Mouse (Mus musculus): ENCODE results near the gene Lingo2.

Lingo2 gene

GRCm38 (mm10) chr4:36951150-36951954, at the start of gene Lingo2:
TSS of gene Lingo2 (minus strand) at chr4:36951747.
- no peak for DNase-seq (ENCODE audit: inconsistent age in 2 of 2, low spot score in 1 of 2)

GRCm38 (mm10) chr4:36973358-36973757, 21.8 kb upstream of the Lingo2 start:
- DNase-seq (ENCODE audit: inconsistent age in 2 of 2, low spot score in 1 of 2), result no peak

GRCm38 (mm10) chr4:36952431-36953429, 1.2 kb upstream of the Lingo2 start:
- no peak for DNase-seq (ENCODE audit: inconsistent age in 2 of 2, low spot score in 1 of 2)

- DNase-seq (ENCODE audit: inconsistent age in 2 of 2, low spot score in 1 of 2), result no peak
Observed at GRCm38 (mm10) chr4:36951955-36952215, 338 bp upstream of the Lingo2 start.

GRCm38 (mm10) chr4:36950790-36951149, 777 bp downstream of the Lingo2 start:
- DNase-seq (ENCODE audit: inconsistent age in 2 of 2, low spot score in 1 of 2), result no peak

GRCm38 (mm10) chr4:36950021-36950751, 1.4 kb downstream of the Lingo2 start:
- peak in 1 of 2 experiments; percentile 45 for DNase-seq (ENCODE audit: inconsistent age in 2 of 2, low spot score in 1 of 2)

- no peak for DNase-seq (ENCODE audit: inconsistent age in 2 of 2, low spot score in 1 of 2)
Observed at GRCm38 (mm10) chr4:36890810-36891209, 60.7 kb downstream of the Lingo2 start.

- no peak for DNase-seq (ENCODE audit: inconsistent age in 2 of 2, low spot score in 1 of 2)
Observed at GRCm38 (mm10) chr4:36890365-36890764, 61.2 kb downstream of the Lingo2 start.

- no peak for DNase-seq (ENCODE audit: inconsistent age in 2 of 2, low spot score in 1 of 2)
Observed at GRCm38 (mm10) chr4:36874781-36875180, 76.8 kb downstream of the Lingo2 start.

GRCm38 (mm10) chr4:36824982-36825381, 126.6 kb downstream of the Lingo2 start:
- DNase-seq (ENCODE audit: inconsistent age in 2 of 2, low spot score in 1 of 2), result no peak

GRCm38 (mm10) chr4:36821914-36822313, 129.6 kb downstream of the Lingo2 start:
- DNase-seq (ENCODE audit: inconsistent age in 2 of 2, low spot score in 1 of 2), result no peak

- no peak for DNase-seq (ENCODE audit: inconsistent age in 2 of 2, low spot score in 1 of 2)
Observed at GRCm38 (mm10) chr4:36775088-36775487, 176.5 kb downstream of the Lingo2 start.

- DNase-seq (ENCODE audit: inconsistent age in 2 of 2, low spot score in 1 of 2), result no peak
Observed at GRCm38 (mm10) chr4:36730691-36731090, 220.9 kb downstream of the Lingo2 start.

GRCm38 (mm10) chr4:36716411-36716810, 235.1 kb downstream of the Lingo2 start:
- DNase-seq (ENCODE audit: inconsistent age in 2 of 2, low spot score in 1 of 2), result no peak

- DNase-seq (ENCODE audit: inconsistent age in 2 of 2, low spot score in 1 of 2), result no peak
Observed at GRCm38 (mm10) chr4:36698888-36699287, 252.7 kb downstream of the Lingo2 start.

GRCm38 (mm10) chr4:36696810-36697209, 254.7 kb downstream of the Lingo2 start:
- no peak for DNase-seq (ENCODE audit: inconsistent age in 2 of 2, low spot score in 1 of 2)

GRCm38 (mm10) chr4:36659920-36660319, 291.6 kb downstream of the Lingo2 start:
- no peak for DNase-seq (ENCODE audit: inconsistent age in 2 of 2, low spot score in 1 of 2)

GRCm38 (mm10) chr4:36647753-36648152, 303.8 kb downstream of the Lingo2 start:
- DNase-seq (ENCODE audit: inconsistent age in 2 of 2, low spot score in 1 of 2), result no peak

- no peak for DNase-seq (ENCODE audit: inconsistent age in 2 of 2, low spot score in 1 of 2)
Observed at GRCm38 (mm10) chr4:36635666-36636065, 315.9 kb downstream of the Lingo2 start.

- DNase-seq (ENCODE audit: inconsistent age in 2 of 2, low spot score in 1 of 2), result no peak
Observed at GRCm38 (mm10) chr4:36576801-36577200, 374.7 kb downstream of the Lingo2 start.

GRCm38 (mm10) chr4:36576256-36576655, 375.3 kb downstream of the Lingo2 start:
- no peak for DNase-seq (ENCODE audit: inconsistent age in 2 of 2, low spot score in 1 of 2)
